Mouse (Mus musculus): ENCODE data around the gene Plxna2. TPM values are rescaled to one million over a fixed set of nuclear protein-coding genes. Genes with fewer than 3 reads are reported as not detected.
A peak's percentile ranks its signal among the peaks of the same experiment; 100 is the strongest.

The Plxna2 gene
- polyA plus RNA-seq, 2 experiments: 11.0 to 11.9 TPM

- ATAC-seq (ENCODE audit: low FRiP score, low read depth) (no peak), DNase-seq (ENCODE audit: low spot score) (no peak)
- Histone ChIP-seq H3K9ac (ENCODE audit: low read depth, low read length, severe bottlenecking) (no peak overlapping the region), H3K4me2 (replicated peaks; ENCODE audit: low read depth, low read length, severe bottlenecking) (no peak overlapping the region), H3K36me3 (ENCODE audit: control insufficient read depth, insufficient read depth, low read length) (no peaks in the 10 kb centered on the region), H3K4me1 (ENCODE audit: control insufficient read depth, insufficient read depth, low read length) (peaks cover 15% of the 10 kb centered on the region; the same call in 1 of the 2 replicates), H3K9me3 (ENCODE audit: control insufficient read depth, low read length) (no peaks in the 10 kb centered on the region), H3K4me3 (replicated peaks; ENCODE audit: low read length) (no peak overlapping the region), H3K27me3 (ENCODE audit: control insufficient read depth, insufficient read depth, low read length) (0 out of 2 replicates have a peak, but pooled peaks cover 8% of the 10 kb centered on the region), H3K27ac (replicated peaks; ENCODE audit: low read depth, low read length) (no peak overlapping the region)
- WGBS: 53% methylated on average over 2 of the region's 2 CpGs
- TF ChIP-seq POLR2A (IDR thresholded peaks at IDR 0.05; ENCODE audit: borderline replicate concordance, extremely low read depth, insufficient read depth, insufficient read length): no peak
These were observed 6.4 kb downstream of the Plxna2 start for GRCm38 (mm10) chr1:194624411-194624810.

- Histone ChIP-seq H3K36me3 (ENCODE audit: control insufficient read depth, insufficient read depth, low read length) (no peaks in the 10 kb centered on the region), H3K4me2 (replicated peaks; ENCODE audit: low read depth, low read length, severe bottlenecking) (no peak overlapping the region), H3K27ac (replicated peaks; ENCODE audit: low read depth, low read length) (no peak overlapping the region), H3K4me1 (ENCODE audit: control insufficient read depth, insufficient read depth, low read length) (peaks cover 15% of the 10 kb centered on the region; the same call in 1 of the 2 replicates), H3K9me3 (ENCODE audit: control insufficient read depth, low read length) (no peaks in the 10 kb centered on the region), H3K9ac (ENCODE audit: low read depth, low read length, severe bottlenecking) (no peak overlapping the region), H3K4me3 (replicated peaks; ENCODE audit: low read length) (no peak overlapping the region), H3K27me3 (ENCODE audit: control insufficient read depth, insufficient read depth, low read length) (0 out of 2 replicates have a peak, but pooled peaks cover 8% of the 10 kb centered on the region)
- whole genome bisulfite sequencing: 69% methylated on average over 4 of the region's 4 CpGs
- no peak for TF ChIP-seq POLR2A (IDR thresholded peaks at IDR 0.05; ENCODE audit: borderline replicate concordance, extremely low read depth, insufficient read depth, insufficient read length)
- ATAC-seq (ENCODE audit: low FRiP score, low read depth) (no peak), DNase-seq (ENCODE audit: low spot score) (no peak)
These were observed 7.0 kb downstream of the Plxna2 start for GRCm38 (mm10) chr1:194624973-194625372.

- Histone ChIP-seq H3K4me2 (replicated peaks; ENCODE audit: low read depth, low read length, severe bottlenecking) (no peak overlapping the region), H3K9me3 (ENCODE audit: control insufficient read depth, low read length) (no peaks in the 10 kb centered on the region), H3K36me3 (ENCODE audit: control insufficient read depth, insufficient read depth, low read length) (no peaks in the 10 kb centered on the region), H3K4me3 (replicated peaks; ENCODE audit: low read length) (no peak overlapping the region), H3K27ac (replicated peaks; ENCODE audit: low read depth, low read length) (no peak overlapping the region), H3K4me1 (ENCODE audit: control insufficient read depth, insufficient read depth, low read length) (peaks cover 13% of the 10 kb centered on the region; the same call in 1 of the 2 replicates), H3K9ac (ENCODE audit: low read depth, low read length, severe bottlenecking) (no peak overlapping the region), H3K27me3 (ENCODE audit: control insufficient read depth, insufficient read depth, low read length) (0 out of 2 replicates have a peak, but pooled peaks cover 7% of the 10 kb centered on the region)
- ATAC-seq (ENCODE audit: low FRiP score, low read depth) (no peak), DNase-seq (ENCODE audit: low spot score) (no peak)
- 85% methylated on average over 2 of the region's 2 CpGs for WGBS
- TF ChIP-seq POLR2A (IDR thresholded peaks at IDR 0.05; ENCODE audit: borderline replicate concordance, extremely low read depth, insufficient read depth, insufficient read length): no peak
These were observed 8.1 kb downstream of the Plxna2 start for GRCm38 (mm10) chr1:194626109-194626508.

GRCm38 (mm10) chr1:194627286-194627685 is 9.3 kb downstream of the Plxna2 start:
- DNase-seq (ENCODE audit: low spot score): no peak
- H3K27me3 ChIP-seq (ENCODE audit: control insufficient read depth, insufficient read depth, low read length): no peaks in the 10 kb centered on the region
- no peaks in the 10 kb centered on the region for H3K9me3 ChIP-seq (ENCODE audit: control insufficient read depth, low read length)
- no peak for ATAC-seq (ENCODE audit: low FRiP score, low read depth)
- H3K4me3 ChIP-seq (replicated peaks; ENCODE audit: low read length): no peak overlapping the region
- TF ChIP-seq POLR2A (IDR thresholded peaks at IDR 0.05; ENCODE audit: borderline replicate concordance, extremely low read depth, insufficient read depth, insufficient read length): no peak
- peaks cover 10% of the 10 kb centered on the region; the same call in 1 of the 2 replicates for H3K4me1 ChIP-seq (ENCODE audit: control insufficient read depth, insufficient read depth, low read length)
- no peaks in the 10 kb centered on the region for H3K36me3 ChIP-seq (ENCODE audit: control insufficient read depth, insufficient read depth, low read length)
- H3K4me2 ChIP-seq (replicated peaks; ENCODE audit: low read depth, low read length, severe bottlenecking): no peak overlapping the region
- H3K9ac ChIP-seq (ENCODE audit: low read depth, low read length, severe bottlenecking): no peak overlapping the region
- no peak overlapping the region for H3K27ac ChIP-seq (replicated peaks; ENCODE audit: low read depth, low read length)

GRCm38 (mm10) chr1:194629135-194629689 is 11.2 kb downstream of the Plxna2 start:
- Histone ChIP-seq H3K9ac (ENCODE audit: low read depth, low read length, severe bottlenecking) (no peak overlapping the region), H3K4me2 (replicated peaks; ENCODE audit: low read depth, low read length, severe bottlenecking) (no peak overlapping the region), H3K27me3 (ENCODE audit: control insufficient read depth, insufficient read depth, low read length) (no peaks in the 10 kb centered on the region), H3K36me3 (ENCODE audit: control insufficient read depth, insufficient read depth, low read length) (no peaks in the 10 kb centered on the region), H3K27ac (replicated peaks; ENCODE audit: low read depth, low read length) (no peak overlapping the region), H3K4me3 (replicated peaks; ENCODE audit: low read length) (no peak overlapping the region), H3K9me3 (ENCODE audit: control insufficient read depth, low read length) (no peaks in the 10 kb centered on the region), H3K4me1 (ENCODE audit: control insufficient read depth, insufficient read depth, low read length) (peaks cover 8% of the 10 kb centered on the region; the same call in 1 of the 2 replicates)
- 53% methylated on average over 2 of the region's 2 CpGs for WGBS
- DNase-seq (ENCODE audit: low spot score) (no peak), ATAC-seq (ENCODE audit: low FRiP score, low read depth) (0 out of 2 replicates have a peak, but pooled peaks have one; percentile 23)
- no peak for TF ChIP-seq POLR2A (IDR thresholded peaks at IDR 0.05; ENCODE audit: borderline replicate concordance, extremely low read depth, insufficient read depth, insufficient read length)
